Mouse (Mus musculus) E14TG2a.4 (cell line): ENCODE results near the gene Narfl.

Source experiments
- CTCF ChIP-seq: conservative IDR thresholded peaks from 2 replicates; pipeline ENCODE4 v1.5.1; 2014; ENCODE audit warnings: low read length
- POU5F1 ChIP-seq: IDR thresholded peaks from 2 replicates; pipeline ENCODE4 v1.6.1; 2014; ENCODE audit warnings: low read length, borderline replicate concordance

- TF ChIP-seq CTCF (no peak), POU5F1 (no peak)
Observed at GRCm38 (mm10) chr17:25785281-25785745, 11.7 kb downstream of the Narfl start, which contains the start of gene Haghl.
